Mouse (Mus musculus): ENCODE measurements around the gene Wdr47. TPM values are rescaled to one million over a fixed set of nuclear protein-coding genes. Genes with fewer than 3 reads are reported as not detected.
"Not testable (repeated sequence)": the region's sequence is repeated elsewhere in the genome, so short reads cannot be mapped to it uniquely, and the experiment has no call there.

Wdr47 gene
- total RNA-seq (2021): 1 to 10 TPM; 7.6 to 9.5 TPM

DNA sequence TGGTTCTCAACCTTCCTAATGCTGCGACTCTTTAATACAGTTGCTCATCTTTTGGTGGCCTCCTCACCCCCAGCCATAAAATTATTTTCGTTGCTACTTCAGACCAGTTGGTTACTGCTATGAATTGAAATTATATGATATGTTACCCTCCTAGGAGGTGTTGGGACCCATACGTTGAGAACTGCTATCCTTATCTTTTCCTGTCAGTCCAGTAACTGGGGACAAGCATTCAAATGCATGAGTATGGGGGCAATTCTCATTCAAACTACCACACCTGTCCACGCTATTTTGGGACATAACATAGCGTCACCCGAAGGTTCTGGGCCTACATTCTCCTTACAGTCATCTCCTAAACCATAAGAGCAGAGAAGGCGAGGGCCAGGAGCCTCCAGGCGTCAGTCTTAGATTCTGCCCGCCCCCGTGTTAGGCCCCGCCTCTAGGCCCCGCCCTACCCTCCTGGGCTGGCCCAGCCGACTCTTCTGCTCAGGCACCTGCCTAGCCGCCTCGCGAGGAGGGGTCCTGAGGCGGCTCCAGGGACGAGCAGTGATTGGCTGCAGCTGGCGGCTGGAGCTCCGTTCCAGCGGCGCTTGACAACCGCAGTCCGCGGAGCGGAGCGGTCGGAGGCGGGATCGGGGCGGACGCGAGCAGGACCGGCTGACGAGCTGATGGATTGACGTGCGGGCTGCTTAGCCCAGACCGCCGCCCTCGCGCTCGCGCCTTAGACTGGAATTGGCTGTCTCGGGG, at the start of gene Wdr47:
Gene Wdr47, plus strand, starts transcription at position 494 of the 744 bp plus-strand sequence.
- DNase-seq: peak; percentile 93 to 95
- intact Hi-C loops (cut with DNase I): no loop called here

GRCm38 (mm10) chr3:108542299-108542698, 48.8 kb upstream of the Wdr47 start:
- DNase-seq: no peak
- intact Hi-C loops (cut with DNase I): no loop called here

- no peak for DNase-seq
- intact Hi-C loops (cut with DNase I): loop anchor here (1.0 to 10.0 kb wide), 4 partner anchors 17 to 349 kb away; partner anchors contain the start of genes Cyb561d1 and Sort1
Measured at GRCm38 (mm10) chr3:108554111-108554561, 36.9 kb upstream of the Wdr47 start.

GRCm38 (mm10) chr3:108554587-108555312, 36.3 kb upstream of the Wdr47 start:
- peak; percentile 89 to 94 for DNase-seq
- intact Hi-C loops (cut with DNase I): loop anchor here (1.0 to 10.0 kb wide), 4 partner anchors 17 to 350 kb away; partner anchors contain the start of genes Cyb561d1 and Sort1

DNA sequence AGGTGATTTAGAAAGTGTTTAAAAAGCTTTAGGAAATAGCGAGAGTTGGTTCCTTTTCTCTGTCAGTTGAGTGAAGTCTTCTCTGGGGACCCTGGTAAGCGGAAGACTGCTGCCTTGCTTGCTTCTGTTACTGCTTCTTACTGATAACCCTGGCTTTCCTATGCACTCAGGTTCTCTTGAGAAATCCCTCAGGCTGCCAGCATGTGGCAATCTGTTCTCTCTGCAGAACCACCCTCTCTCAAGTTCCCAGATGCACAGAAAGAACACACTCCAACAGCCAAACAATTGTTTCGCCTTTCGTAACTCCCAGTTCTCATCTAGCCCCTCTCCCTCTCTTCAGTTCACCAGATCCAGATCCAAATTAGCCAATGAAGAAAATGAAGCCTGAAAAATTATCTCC, 33.2 kb upstream of the Wdr47 start:
- no peak for DNase-seq
- intact Hi-C loops (cut with DNase I): loop anchor here (10.0 kb wide), 2 partner anchors 273 to 353 kb away; partner anchors contain the start of genes Cyb561d1 and Sort1

DNA sequence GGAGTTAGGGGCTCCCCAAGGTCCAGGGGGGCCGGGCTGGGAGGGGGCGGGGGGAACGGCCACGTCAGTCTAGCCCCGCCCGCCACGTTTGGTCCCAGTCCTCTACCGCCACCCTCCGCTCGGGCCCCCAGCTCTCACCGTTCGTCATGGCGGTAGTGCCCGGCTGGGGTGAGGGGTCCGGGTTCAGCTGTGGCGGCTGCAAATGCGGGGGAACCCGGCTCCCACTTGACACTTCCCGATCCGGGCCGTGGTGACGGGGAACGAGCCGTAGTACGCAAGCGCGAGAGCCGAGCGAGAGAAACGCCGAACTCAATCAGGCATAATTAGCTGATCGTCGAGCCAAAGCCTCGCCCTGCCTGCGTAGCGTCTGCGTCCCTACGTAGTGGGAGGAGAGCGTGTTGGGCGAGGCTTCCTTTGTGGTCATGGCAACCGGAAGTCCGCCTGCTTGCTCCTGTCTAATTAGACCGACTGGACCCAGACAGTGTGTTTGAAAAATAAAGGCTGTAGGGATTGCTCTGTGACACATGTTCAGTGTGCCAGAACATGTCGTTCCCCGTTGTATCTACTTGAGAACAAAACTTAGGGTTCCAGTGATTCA, 28.8 kb upstream of the Wdr47 start, which contains the start of gene Tmem167b:
Gene Tmem167b, minus strand, starts transcription at position 334 of the 598 bp plus-strand sequence.
- intact Hi-C loops (cut with DNase I): no loop called here
- peak; percentile 95 to 97 for DNase-seq

- intact Hi-C loops (cut with DNase I): loop anchor here (1.0 kb wide), 1 partner anchor 162 kb away; no protein-coding TSS in a partner anchor
- DNase-seq: peak; percentile 22 to 42
Measured at GRCm38 (mm10) chr3:108562777-108563271, 28.3 kb upstream of the Wdr47 start.

DNA sequence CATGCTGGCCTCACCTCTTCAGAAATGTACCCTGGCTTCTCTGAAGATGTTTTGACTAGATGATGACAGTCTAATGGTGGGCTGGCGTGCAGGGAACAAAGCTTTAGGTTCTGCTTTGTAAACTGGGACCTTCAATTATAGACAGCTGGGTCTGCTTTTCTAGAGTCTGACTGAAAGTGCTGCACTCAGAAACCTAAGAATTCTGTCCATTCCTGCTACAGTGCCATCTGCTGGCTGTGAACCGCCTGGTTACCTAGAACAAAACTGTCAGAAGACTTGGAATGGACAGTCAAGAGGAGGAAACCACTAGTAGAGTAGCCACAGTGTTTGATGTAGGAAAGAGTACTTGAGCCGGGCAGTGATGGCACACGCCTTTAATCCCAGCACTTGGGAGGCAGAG, 27.8 kb upstream of the Wdr47 start:
- peak; percentile 78 to 83 for DNase-seq
- intact Hi-C loops (cut with DNase I): loop anchor here (1.0 kb wide), 1 partner anchor 162 kb away; no protein-coding TSS in a partner anchor

DNA sequence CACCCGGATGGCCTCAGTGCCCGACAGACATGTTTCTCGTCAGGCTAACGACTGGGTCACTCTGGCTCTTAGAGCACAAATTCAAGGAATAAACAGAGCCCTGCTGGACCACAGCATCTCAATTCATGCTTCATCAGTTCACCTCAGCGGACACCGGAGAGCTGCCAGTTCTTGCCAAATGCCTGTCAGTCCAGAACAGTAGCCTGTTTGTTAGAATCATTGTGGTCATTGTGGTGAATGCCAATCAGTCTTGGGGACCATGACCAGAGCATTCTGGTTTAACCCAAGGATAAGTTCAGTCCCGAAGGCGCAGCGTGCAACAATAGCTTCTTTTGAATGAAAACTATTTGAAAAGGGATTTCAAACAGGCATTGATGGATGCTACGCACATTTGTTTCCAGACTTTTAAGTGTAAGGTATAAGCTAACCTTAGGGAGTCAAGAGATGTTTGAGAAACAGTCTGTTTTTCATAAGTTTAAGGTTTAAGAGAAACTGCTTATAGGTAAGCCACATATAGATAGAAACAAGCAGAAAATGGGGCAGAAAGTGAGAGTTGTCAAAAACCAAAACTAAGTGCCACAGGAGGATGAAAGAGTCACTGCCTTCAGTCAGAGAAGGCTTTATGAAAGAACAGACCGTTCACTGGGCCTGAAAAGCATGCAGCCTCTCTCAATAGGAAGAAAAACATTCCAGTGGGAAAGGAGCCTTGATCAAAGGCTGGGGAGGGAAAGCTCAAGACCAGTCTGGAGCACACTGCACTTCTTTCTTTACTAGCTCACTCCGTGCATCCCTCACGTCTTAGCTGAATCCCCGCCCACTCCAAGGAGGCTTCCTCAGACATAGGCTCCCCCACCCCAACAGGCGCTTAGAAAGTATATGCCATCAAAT, 22.8 kb upstream of the Wdr47 start:
- intact Hi-C loops (cut with DNase I): no loop called here
- DNase-seq: no peak

GRCm38 (mm10) chr3:108569636-108570035, 21.4 kb upstream of the Wdr47 start:
- DNase-seq: not testable (repeated sequence)
- intact Hi-C loops (cut with DNase I): loop anchor here (5.0 kb wide), 1 partner anchor 83 kb away; the partner anchor contains the start of gene Clcc1

- intact Hi-C loops (cut with DNase I): loop anchor here (5.0 kb wide), 1 partner anchor 81 kb away; the partner anchor contains the start of gene Clcc1
- no peak for DNase-seq
Measured at GRCm38 (mm10) chr3:108570813-108571212, 20.3 kb upstream of the Wdr47 start.

DNA sequence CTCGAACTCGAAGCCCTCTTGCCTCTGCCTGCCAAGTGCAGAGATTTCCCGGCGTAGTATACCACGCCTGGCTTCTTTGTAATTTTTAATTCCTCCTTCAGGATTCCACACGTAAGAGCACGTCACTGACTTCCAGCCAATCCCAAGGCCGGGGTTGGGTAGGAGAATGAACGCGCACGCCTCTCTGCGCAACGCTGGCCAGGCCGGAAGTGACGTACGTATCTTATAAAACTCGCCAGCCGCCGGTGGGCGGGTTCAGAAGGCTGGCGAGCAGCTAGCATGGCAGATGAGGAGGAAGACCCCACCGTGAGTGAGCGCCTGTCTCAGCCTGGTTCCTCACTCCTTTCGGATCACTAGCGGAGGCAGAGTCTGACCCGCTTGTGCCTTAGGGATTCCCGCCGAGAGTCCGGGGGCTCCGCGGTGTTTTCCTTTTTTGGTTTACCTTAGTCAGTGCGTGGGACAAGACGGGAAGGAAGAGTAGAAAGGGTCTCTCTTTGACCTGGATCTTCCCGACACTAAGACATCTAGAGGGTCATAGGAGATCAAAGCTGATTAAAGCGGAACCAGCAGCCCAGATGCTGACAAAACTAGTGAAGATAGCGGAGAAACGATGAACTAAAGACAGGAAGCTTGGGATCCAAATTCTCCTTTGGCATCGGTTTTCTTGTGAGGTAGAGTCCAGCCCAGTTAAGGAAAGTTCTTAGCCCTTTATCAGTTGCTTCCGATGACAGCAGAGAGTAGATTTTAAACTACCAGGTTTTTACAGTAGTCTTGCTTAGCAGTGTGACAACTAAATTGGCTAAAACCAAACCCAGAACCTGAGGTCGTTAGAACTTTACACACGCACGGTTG, 19.4 kb upstream of the Wdr47 start, which contains the start of gene Taf13:
Gene Taf13, plus strand, starts transcription at position 256 of the 852 bp plus-strand sequence.
- peak; percentile 97 to 98 for DNase-seq
- intact Hi-C loops (cut with DNase I): loop anchor here (1.0 to 5.0 kb wide), 2 partner anchors 17 to 81 kb away; partner anchors contain the start of gene Clcc1

GRCm38 (mm10) chr3:108572309-108573010, 18.6 kb upstream of the Wdr47 start:
- no peak for DNase-seq
- intact Hi-C loops (cut with DNase I): loop anchor here (1.0 to 5.0 kb wide), 2 partner anchors 18 to 80 kb away; partner anchors contain the start of gene Clcc1

- no peak for DNase-seq
- intact Hi-C loops (cut with DNase I): loop anchor here (5.0 kb wide), 1 partner anchor 78 kb away; the partner anchor contains the start of gene Clcc1
Measured at GRCm38 (mm10) chr3:108574018-108574417, 17.1 kb upstream of the Wdr47 start.

GRCm38 (mm10) chr3:108584580-108584979, 6.5 kb upstream of the Wdr47 start:
- intact Hi-C loops (cut with DNase I): no loop called here
- DNase-seq: no peak

- intact Hi-C loops (cut with DNase I): no loop called here
- no peak for DNase-seq
Measured at GRCm38 (mm10) chr3:108588446-108588845, 2.6 kb upstream of the Wdr47 start.

All from heart, postnatal 36 days (tissue).